Mouse (Mus musculus): ENCODE measurements around the gene H2-M10.1.
"Not testable (repeated sequence)": the region's sequence is repeated elsewhere in the genome, so short reads cannot be mapped to it uniquely, and the experiment has no call there.

H2-M10.1 gene

DNA sequence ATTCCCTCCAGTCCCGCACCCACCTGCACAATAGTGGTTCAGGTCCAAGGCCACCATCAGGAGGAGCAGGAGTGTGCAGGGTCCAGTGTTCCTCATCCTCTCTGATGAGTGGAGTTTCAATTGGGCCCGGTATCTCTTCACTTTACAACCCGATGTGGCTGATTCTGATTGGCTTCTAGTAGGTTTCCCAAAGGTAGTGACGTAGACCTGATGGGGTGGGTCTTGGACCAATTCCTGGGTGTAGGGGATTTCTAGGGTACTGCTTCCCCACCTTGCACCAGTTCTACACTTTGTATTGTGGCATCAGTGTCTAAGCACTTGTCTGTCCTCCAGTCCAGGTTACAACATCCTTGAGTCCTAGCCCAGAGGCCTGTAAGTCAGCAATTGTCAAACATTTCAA lies at the start of gene H2-M10.1:
Gene H2-M10.1 (minus strand): TSS at position 101 of the 400 bp plus-strand sequence.
- DNase-seq, result no peak

DNA sequence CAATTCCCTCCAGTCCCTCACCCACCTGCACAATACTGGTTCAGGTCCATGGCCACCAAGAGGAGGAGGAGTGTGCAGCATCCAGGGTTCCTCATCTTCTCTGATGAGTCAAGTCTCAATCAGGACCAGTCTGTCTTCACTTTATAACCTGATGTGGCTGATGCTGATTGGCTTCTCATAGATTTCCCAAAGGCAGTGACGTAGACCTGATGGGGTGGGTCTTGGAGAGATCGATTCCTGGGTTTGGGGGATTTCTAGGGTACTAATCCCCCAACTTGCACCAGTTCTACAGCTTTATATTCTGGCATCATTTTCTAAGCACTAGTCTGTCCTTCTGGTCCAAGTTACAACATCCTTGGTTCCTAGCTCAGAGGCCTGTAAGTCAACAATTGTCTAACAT lies 42.4 kb upstream of the H2-M10.1 start, which contains the start of gene H2-M10.3:
Gene H2-M10.3 (minus strand): TSS at position 101 of the 400 bp plus-strand sequence.
- DNase-seq, result not testable (repeated sequence)

DNA sequence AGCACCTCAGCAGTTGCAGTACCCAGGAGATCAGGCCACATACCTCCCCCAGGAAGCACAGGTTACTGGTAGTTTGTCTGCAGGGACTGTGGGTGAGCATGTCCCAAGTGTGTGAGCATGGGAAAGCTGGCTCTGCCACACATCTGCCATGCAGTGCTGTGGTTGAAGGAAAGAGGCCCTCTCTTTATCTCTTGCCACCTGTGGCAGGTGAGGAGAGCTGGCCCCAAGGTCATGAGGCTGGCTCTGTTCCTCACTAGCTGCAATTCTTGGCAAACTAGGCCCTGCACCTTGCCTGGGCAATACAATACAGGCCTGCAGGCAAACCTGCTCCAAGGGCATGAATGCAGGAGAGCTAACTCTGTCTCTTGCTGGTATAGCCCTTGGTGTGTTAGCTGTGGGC lies 36.4 kb upstream of the H2-M10.1 start:
- not testable (repeated sequence) for DNase-seq

DNA sequence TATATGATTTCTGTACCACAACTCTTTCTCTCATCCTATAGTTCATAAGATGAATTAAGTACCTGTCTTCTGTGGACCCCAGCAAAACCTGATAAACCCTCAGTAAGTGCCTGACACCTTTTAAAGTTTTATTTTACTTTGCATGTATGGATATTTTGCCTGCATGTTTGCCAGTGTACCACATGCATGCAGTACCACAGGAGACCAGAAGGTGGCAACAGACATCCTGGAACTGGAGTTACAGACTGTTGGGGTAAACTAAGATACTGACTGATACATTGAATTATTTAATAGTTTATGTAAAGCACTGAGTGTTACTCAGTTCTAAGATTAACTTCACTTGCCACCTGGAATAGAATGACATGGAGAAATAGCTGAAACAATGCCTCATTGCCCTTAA lies 31.6 kb upstream of the H2-M10.1 start:
- DNase-seq, result peak; percentile 30

DNA sequence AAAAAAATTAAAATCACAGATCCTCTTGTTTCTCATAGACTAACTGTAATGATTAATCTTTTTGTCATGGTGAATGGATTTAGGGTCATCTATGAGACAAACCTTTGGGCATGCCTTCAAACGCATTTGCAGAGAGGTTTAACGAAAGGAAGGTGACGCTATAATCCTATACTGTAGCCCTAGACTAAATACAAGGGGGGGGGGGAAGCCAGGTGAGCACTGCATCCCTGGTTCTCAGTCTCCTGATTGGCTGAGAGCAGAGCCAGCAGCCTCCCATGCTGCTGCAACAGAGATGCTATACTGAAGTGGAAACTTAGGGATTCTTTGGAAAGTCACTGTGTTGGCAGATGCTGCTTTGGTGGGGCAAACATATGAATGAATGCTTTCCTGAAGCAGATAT lies 29.8 kb upstream of the H2-M10.1 start:
- DNase-seq, result no peak

- DNase-seq, result peak; percentile 75
Observed at GRCm38 (mm10) chr17:36355343-36355742, 29.4 kb upstream of the H2-M10.1 start.

DNA sequence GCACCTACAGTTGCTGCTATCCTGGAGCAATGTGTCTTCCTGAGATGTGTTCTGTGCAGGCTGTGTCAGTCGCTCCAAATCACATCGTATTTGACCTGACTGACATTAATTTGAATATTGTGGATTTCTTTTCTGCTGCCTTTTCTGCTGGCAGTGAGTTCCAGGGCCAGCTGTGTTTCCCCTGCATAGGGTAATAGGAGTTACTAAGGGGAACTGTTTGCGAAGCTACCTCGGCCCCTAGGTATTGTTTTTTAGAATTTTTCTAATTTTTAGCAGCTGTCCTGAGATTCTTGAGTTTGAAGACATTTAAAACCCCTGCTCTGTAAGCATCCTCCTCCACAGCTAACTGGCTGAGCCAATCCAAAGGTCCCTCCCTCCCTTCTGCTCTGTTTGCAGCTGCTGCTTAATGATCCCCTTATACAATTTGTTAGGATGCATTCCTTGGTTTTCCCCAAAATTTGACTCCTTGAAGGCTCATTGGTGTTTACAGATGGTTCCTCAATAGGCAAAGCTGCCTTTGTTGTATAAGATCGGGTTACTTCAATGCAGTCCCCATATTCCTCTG lies 10.2 kb downstream of the H2-M10.1 start:
- no peak for DNase-seq

DNA sequence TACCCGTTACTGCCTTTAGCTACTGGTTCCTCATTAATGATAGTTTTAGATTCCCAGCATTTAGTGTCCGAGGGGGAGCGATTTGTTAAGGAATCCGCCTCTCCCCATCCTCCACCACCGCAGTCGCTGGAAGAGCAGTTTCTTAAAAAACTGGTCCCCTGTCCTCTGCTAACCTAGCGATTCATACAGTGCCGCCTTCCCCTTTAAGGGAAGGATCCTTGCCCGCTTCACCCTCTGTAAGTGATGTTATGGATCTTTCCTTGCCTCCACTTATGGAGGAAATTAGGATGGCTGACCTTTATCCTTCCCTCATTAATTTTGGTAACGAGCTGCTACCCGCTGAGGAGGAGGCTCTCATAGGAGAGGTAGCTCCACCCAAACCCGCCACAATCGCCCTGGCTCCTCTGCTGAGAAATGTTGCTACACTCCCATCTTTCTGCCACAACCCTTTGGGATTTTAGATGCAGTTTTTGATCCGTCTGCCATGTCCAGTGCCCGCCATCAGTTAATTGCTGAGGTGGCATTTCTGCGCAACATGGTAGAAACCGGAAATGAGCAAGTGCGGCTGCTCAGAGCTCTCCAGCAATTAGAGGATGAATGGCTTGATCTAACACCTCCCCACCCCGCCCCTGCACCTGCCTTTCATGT lies 10.8 kb downstream of the H2-M10.1 start:
- DNase-seq, result peak; percentile 87

DNA sequence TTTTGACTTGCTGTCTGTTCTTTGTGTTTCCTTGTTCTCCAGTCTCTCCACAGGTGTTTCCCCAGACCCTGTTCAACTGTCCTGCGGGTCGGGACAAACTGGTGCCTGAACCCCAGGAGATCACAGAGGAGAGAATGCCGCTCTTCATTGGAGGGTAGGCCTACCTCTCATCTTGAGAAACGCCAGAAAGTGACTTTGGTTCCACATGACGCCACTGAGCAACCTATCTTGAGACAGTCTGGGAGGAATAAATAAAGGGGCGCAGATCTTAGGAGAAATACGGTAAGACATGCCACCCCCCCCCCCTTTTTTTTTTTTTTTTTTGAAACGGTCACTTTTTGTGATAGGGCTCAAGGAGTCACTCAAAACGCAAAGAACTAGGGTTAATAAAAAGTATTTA lies 11.4 kb downstream of the H2-M10.1 start:
- no peak for DNase-seq

GRCm38 (mm10) chr17:36309293-36309692 lies 16.7 kb downstream of the H2-M10.1 start:
- DNase-seq, result no peak

DNA sequence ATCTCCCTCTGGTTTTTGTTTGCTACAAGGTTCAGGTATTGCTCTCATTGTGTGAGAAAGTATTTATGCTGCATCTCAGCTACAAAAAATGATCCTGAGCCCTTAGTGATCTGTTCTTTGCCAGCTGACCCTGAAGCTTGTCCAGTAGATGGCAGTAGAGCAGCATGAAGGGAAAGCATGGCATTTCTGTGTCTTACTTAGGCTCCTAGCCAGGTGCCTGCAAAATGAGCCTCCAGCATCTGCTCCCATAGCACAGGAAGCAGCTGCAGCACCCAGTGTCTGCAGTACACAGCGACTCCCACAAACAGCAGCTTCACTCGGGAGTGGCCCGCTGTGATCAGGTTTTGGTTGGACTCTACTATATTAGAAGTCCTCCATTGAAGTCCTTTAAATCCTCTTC lies 17.1 kb downstream of the H2-M10.1 start:
- peak; percentile 79 for DNase-seq

GRCm38 (mm10) chr17:36286390-36286789 lies 39.6 kb downstream of the H2-M10.1 start, which contains the start of gene H2-M10.2:
Gene H2-M10.2 (minus strand): TSS chr17:36286490.
- DNase-seq, result no peak

GRCm38 (mm10) chr17:36281521-36282245 lies 44.3 kb downstream of the H2-M10.1 start:
- DNase-seq, result no peak

DNA sequence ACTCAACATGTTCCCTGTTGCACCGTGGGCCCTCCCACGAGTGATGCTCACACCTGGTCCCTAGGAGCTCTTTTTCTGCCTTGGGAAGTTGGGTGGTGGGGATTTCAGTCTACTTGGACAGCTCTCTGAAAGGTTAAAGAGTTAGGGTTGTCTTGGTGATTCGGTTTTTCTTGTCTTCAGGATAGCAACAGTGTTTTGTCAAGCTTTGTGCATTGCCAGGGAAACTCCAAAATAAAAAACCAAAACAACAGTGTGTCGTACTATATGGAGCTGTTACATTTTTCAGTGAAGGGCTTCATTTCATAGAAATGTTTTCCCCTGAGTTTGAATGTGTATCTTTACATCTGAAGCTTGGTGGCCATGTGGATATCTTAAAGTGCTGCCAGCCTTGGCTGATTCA lies 51.2 kb downstream of the H2-M10.1 start:
- no peak for DNase-seq

DNA sequence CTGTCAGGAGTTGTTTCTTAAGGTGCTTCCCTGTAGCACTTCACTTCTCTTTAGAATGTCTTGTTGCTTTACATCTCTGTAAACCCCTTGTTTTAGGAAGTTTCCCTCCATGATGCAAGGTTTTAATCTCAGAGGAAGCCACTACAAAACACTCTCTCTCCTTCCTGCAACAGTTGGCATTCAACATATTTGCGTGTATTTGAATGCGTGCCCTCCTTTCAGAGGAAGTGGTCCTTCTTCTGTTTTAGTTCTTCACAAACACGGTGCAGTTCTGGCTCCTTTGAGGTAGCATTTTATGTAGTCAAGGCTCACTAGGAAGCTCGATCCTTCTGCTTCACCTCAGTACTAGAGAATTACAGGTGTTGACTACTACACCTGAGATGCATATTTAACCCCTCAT lies 52.2 kb downstream of the H2-M10.1 start:
- no peak for DNase-seq

All from right cerebral cortex, adult 18-20 months (tissue).